Mouse (Mus musculus) T-helper 17 cell (primary cell): ENCODE results near the gene Smim10l1.

ENCODE experiments used
- in situ Hi-C, 2 experiments: fragments of 300-600 bp; cut with MboI, MseI; formaldehyde crosslinking; loops; 1 replicate in 1 of 2; 2 replicates in 1 of 2; pipeline ENCODE4 v1.15.1; 2025; ENCODE audit warnings: high pct_unique_total_duplicates in 2 of 2

Gene Smim10l1

DNA sequence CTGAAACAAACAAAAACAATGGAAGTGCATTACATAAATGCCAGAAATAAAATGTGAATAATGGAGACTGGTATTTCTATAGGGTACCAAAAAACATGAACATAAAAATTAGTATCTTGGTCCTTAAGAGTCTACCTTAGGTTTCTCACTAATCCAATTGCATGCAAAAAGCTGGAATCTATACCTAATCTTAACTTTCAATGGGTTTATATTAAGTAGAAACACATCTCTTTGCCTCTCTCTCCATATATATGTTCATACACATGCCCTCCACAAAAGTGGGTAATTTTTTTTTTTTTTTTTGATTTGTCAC is at the start of gene Smim10l1:
Gene Smim10l1 (plus strand): TSS at position 301 of the 313 bp plus-strand sequence.
- in situ Hi-C loops: no loop called here

DNA sequence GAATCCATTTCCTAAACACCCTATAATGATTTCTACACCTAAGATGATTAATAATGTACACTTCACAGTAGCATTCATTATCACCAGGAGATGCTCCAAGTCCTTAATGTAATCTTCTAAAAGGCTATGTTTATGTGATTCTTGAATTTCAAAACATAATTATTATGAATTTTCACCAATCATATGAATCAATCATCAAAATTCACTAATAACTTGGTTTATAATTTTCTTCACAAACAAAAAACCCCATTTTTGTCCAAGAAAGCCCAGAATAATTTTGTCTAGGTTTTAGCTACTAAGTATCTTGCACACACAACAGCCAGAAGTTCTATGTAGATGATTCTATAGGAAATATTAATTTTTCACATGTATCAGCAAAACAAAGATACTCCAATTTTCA is 49.0 kb upstream of the Smim10l1 start, which contains the start of gene Tas2r140:
Gene Tas2r140 (minus strand): TSS at position 101 of the 400 bp plus-strand sequence.
- in situ Hi-C loops: no loop called here

DNA sequence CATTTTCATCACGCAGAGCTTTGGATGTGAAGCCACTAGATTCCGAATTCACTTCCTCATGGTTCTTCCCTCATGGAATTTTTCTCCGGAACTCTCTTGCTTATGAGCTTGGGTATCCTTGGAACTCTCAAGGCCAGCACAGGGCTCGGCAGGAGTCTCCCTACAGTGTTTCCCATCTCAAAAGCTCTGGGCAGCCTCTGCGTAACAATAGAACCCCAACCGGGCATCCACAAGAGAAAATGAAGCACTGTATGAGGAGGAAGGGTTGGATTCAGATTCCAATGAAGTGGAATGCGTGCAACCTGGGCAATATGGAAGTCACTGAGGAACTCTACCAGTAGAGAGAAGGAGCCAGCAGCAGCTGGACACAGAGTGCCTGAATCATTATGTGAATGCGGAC is 12.5 kb upstream of the Smim10l1 start:
- in situ Hi-C loops: no loop called here

DNA sequence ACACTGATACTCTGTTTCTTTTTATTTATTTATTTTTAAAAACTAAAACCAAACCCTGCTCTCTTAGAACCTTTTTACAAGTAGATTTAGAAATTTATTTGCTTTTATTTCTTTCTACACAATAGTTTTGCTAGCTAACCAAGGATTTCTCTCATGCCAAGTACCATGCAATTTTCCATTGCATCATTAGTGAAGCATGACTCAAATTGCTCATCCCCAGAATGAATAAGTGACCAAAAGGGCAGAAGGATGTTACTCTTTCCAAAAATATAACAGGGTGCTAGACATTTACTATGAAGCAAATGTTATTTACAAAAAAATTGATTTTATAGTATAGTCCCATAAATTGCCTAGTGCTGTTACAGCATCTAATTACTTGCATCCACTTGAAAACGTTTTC is 2.3 kb upstream of the Smim10l1 start:
- in situ Hi-C loops: no loop called here

DNA sequence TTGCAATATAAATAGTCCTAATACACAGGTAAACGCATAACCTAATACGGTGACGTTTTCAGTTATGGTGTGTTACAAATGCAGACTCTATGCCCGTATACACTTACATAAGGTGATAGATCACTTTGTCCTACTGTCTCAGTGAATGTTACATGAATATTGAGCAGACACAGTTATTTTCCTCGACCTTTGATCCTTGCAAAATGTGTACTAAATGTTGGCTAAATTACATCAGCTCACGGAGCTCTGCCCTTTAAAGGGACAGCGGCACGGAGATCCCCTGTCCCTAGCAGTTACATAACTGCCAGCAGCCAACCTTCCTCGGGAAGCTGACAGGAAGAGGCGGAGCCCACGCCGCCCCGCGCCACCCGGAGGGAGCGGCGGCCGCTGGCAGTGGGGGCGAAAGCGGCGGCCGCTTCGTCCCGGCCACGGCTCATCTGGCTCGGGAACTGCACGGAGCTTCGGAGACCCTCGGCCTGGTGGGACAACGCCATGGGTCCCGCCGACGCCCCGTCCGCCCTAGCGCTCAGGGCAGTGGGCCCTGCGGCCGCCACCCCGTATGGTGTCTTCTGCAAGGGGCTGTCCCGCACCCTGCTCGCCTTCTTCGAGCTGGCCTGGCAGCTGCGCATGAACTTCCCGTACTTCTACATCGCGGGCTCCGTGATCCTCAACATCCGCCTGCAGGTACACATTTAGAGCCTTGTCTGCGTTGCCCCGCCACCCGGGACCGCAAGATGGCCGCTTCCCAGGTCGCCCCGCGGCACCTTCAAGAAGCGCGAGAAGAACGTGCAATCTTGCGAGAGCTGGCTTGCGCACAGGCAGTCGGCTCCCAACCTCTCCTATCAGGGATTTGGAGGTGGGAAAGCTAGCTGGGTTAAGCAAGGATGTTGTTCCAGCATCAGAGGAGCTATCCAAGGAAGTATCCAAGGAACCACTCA is 482 bp downstream of the Smim10l1 start:
- in situ Hi-C loops: no loop called here
